Mouse (Mus musculus): ENCODE results near the gene Ccr8.

Ccr8 gene

DNA sequence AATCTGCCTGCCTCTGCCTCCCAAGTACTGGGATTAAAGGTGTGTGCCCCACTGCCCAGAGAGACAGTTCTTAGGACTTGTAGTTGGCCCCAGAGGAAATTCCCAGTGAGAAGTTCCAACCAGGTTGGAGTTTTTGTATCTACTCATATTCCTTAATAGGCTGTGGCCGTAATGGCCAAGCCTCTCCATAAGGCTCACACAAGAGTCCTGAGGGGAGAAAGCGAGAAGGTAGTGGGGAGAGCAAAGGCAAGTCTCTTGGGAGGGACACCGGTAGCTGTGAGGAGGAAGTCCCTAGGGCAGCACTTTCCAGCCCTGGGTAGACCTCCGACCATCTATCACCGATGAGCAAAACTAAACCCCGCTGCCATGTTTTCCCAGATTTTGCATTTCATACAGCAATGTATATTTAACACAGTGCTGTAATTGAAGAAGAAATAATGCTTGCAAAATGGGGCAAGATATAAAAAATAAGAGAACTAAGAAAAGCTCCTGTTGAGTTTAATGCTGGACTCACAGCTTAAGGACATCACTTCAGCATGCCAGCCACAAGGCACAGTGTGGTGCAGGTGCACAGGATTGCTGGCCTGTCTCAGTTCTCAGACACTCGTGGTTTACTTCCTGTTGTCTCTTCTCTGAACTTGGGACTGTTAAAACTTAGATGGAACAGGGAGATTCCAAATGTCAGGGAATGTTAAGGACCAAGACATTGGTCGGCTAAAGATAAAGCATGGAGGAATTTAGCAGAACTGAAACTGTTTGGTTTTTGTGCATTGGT is 41.3 kb downstream of the Ccr8 start:
- DNase-seq (ENCODE audit: low read depth) = no peak

DNA sequence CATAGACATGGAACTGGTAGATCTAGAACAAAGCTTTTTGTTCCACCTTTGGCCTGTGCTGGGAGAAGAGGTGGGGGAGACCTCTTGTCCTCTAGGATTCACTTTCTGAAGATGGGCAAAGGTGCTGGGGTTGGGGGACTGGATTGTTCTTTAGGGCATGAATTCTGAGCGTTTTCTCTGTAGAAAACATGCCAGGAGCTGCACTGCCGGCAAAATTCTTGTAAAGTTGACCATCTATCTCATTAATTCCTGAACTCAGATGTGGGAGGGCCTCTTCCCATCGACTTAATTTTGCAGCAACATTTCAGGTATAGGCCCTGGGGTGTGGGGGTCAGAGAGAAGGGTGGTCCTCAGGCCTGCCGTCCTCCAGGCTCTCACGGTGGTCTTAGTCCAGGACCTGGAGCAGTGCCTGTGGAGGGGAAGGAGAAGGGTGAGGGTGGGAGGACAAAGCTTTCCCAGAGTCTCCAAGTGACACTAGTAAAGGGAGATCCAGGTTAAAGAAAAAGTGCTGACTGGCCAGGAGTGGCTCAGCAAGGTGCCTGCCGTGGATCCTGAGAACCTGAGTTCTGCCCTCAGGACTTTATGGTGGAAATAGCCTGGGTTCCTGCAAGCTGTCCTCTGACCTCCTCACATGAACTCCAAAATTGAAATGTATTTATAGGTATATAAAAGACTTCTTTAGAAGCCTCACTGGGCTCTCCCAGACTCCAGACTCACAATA is 42.0 kb downstream of the Ccr8 start:
- DNase-seq (ENCODE audit: low read depth) = no peak

DNA sequence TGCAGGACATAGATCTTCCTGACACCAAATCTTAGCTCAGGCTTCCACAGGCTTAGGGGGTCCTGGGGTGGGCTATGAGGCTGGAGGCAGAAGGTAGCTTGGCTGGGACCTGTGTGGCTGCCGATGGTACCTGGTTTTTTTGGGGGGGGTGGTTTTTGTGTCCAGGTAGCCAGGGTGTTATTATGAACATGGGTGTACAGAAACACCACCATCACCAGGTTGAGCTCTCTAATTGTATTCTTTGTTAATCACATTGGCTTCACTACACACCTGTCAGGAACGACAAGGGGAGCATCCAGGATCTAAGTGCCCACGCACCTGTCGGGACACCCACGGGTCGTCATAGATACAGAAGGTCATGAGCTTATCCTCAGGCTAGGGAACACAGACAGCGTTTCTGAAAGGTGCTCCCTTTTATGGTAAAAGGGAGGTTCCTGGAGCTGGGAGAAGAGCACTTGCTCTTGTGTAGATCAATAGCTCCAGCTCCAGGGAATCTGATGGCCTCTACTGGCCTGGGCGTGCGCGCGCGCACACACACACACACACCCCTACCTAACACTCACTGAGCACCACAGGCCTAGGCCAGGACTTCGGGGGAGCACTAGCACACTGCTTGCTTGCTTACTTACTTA is 42.7 kb downstream of the Ccr8 start:
- no peak for DNase-seq (ENCODE audit: low read depth)

DNA sequence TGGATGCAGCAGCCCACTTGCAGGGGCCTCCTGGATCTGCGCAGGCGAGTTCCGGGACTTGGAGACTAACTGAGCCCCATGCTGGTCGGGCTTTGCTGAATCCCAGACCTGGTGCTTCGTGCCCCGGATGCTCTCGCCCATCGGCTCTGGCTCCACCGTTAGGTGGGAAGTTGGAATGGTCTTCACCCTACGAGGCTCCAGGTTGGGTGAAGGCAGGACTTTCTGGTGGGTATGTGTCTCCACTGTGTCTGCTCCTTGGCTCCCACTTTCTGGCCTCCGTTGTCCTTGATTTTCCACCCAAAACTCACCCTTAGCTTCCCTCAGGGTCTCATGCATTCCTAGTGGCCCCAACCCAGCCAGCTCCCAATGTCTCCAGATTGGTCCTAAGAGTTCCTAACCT is 43.5 kb downstream of the Ccr8 start:
- no peak for DNase-seq (ENCODE audit: low read depth)

DNA sequence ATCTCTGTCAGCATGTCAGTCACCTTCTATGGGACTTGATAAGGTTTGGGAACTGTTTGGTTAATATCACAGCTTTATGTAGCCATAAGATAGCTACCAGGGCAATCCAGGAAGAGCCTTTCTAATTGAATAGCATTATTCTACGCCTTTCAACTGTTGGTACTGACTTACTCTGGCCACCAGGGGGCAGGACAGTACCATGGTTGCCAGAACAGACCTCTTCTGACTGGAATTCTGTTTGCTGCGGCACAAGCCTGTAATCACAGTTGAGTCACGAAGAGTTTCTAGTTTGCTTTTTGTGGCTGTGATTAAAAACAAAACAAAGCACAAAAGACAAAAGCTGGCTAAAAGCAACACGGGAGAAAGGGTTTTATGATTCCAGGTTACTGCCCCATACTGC is 48.7 kb downstream of the Ccr8 start:
- peak; percentile 90 for DNase-seq (ENCODE audit: low read depth)

DNA sequence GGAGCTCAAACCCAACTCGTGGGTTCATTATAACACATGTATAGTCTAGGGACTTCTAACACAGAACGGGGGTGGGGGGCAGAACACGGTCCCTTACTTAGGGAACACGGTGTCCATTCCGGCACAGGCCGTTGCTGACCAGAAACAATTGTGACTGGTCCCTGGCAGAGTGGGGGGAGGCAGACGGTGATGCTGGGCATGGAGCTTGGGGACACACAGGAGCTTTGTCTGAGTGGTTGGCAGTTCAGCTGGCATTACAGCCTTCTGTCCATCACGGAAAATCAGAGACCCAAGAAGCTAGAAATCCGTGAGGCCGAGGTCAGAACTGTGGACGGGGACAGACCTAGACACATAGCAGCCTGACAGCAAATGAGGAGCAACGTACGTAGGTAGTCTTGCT is 52.6 kb downstream of the Ccr8 start:
- no peak for DNase-seq (ENCODE audit: low read depth)
